Mouse (Mus musculus) bone marrow, adult 2 months (tissue): Measurements from ENCODE around the gene Six6.

ENCODE experiments used
- CTCF ChIP-seq: fragments of 200-500 bp; IDR thresholded peaks from 2 replicates; pipeline ENCODE4 v1.5.1; 2011; ENCODE audit warnings: low read length, control low read depth; ENCODE audit not compliant: control insufficient read depth, insufficient read depth
- POLR2A ChIP-seq: fragments of 200-500 bp; IDR thresholded peaks from 2 replicates; pipeline ENCODE4 v1.6.1; 2011; ENCODE audit warnings: low read depth, mild to moderate bottlenecking, control low read depth, low read length, borderline replicate concordance; ENCODE audit not compliant: control insufficient read depth

GRCm38 (mm10) chr12:72953089-72953488 lies 13.4 kb downstream of the Six6 start:
- TF ChIP-seq CTCF (no peak), POLR2A (no peak)
